Mouse (Mus musculus) midbrain, embryonic 16.5 days (tissue): Measurements from ENCODE around the gene Ppp2r5e. TPM values are rescaled to one million over a fixed set of nuclear protein-coding genes. Genes with fewer than 3 reads are reported as not detected.

Source experiments
- ATAC-seq: fragments of 200-750 bp; cut with Nextera tagmentation; 2 replicates; pipeline ENCODE4 v1.8.0; 2017; ENCODE audit warnings: moderate TSS enrichment
- H3K27ac ChIP-seq: fragments of 300-500 bp; sonication (generic); 2 replicates; pipeline ENCODE4 v1.5.1; 2014; ENCODE audit warnings: mild to moderate bottlenecking, low read length, mixed read lengths
- H3K27me3 ChIP-seq: fragments of 300-500 bp; sonication (generic); 2 replicates; pipeline ENCODE4 v1.6.1; 2014; ENCODE audit warnings: low read depth, low read length, mixed read lengths; ENCODE audit not compliant: control insufficient read depth, insufficient read depth
- H3K36me3 ChIP-seq: fragments of 300-500 bp; sonication (generic); 2 replicates; pipeline ENCODE4 v1.6.1; 2014; ENCODE audit warnings: mild to moderate bottlenecking, low read length, moderate library complexity, mixed read lengths; ENCODE audit not compliant: control insufficient read depth, insufficient read depth
- H3K4me1 ChIP-seq: fragments of 300-500 bp; sonication (generic); 2 replicates; pipeline ENCODE4 v1.6.1; 2014; ENCODE audit warnings: mild to moderate bottlenecking, low read length, mixed read lengths; ENCODE audit not compliant: control insufficient read depth, insufficient read depth
- H3K4me2 ChIP-seq: fragments of 300-500 bp; sonication (generic); 2 replicates; pipeline ENCODE4 v1.6.1; 2014; ENCODE audit warnings: mild to moderate bottlenecking, low read length, mixed read lengths
- H3K4me3 ChIP-seq: fragments of 300-500 bp; sonication (generic); 2 replicates; pipeline ENCODE4 v1.5.1; 2014; ENCODE audit warnings: low read depth, mild to moderate bottlenecking, low read length, moderate library complexity, mixed read lengths
- H3K9ac ChIP-seq: fragments of 300-500 bp; sonication (generic); 2 replicates; pipeline ENCODE4 v1.6.1; 2014; ENCODE audit warnings: low read depth, low read length, mixed read lengths
- H3K9me3 ChIP-seq: fragments of 300-500 bp; sonication (generic); replicated peaks from 2 replicates; pipeline ENCODE4 v1.6.1; 2014; ENCODE audit warnings: mild to moderate bottlenecking, low read length, mixed read lengths; ENCODE audit not compliant: control insufficient read depth, poor library complexity, severe bottlenecking
- WGBS: fragments of 180-500 bp; shearing (Covaris S2); extraction: QIAGEN DNeasy Blood & Tissue Kit; methylation state at CpG from one replicate; pipeline ENCODE4 v1.1.7; 2014; 5-methylcytosine and 5-hydroxymethylcytosine counted together
- polyA plus RNA-seq: library from polyadenylated mRNA; unstranded; fragments of >200 nt; fragmentation: Nextera tagmentation; extraction: Ambion mirVana; gene quantifications from 2 replicates; pipeline ENCODE4 v1.2.1, GENCODE M21; 2015

Ppp2r5e gene
- polyA plus RNA-seq, 1 experiment from 2014 or later = 18.1 TPM

- no peak for ATAC-seq
- Histone ChIP-seq H3K36me3 (no peaks in the 10 kb centered on the region), H3K4me2 (no peak overlapping the region), H3K9me3 (no peaks in the 10 kb centered on the region), H3K4me1 (no peaks in the 10 kb centered on the region), H3K9ac (no peak overlapping the region), H3K27me3 (no peaks in the 10 kb centered on the region), H3K4me3 (no peak overlapping the region), H3K27ac (no peak overlapping the region)
- WGBS = 63% methylated on average over 8 of the region's 8 CpGs
These were observed 20.8 kb upstream of the Ppp2r5e start for GRCm38 (mm10) chr12:75616841-75617240.

GRCm38 (mm10) chr12:75616158-75616791, 20.2 kb upstream of the Ppp2r5e start:
- Histone ChIP-seq H3K27ac (no peak overlapping the region), H3K4me1 (no peaks in the 10 kb centered on the region), H3K4me3 (no peak overlapping the region), H3K27me3 (no peaks in the 10 kb centered on the region), H3K9me3 (no peaks in the 10 kb centered on the region), H3K36me3 (no peaks in the 10 kb centered on the region), H3K9ac (no peak overlapping the region), H3K4me2 (peak overlapping the region; percentile 11)
- ATAC-seq = no peak
- WGBS = 5% methylated on average over 23 of the region's 24 CpGs

GRCm38 (mm10) chr12:75615556-75615955, 19.5 kb upstream of the Ppp2r5e start:
- Histone ChIP-seq H3K27me3 (no peaks in the 10 kb centered on the region), H3K9ac (no peak overlapping the region), H3K9me3 (no peaks in the 10 kb centered on the region), H3K4me3 (no peak overlapping the region), H3K27ac (no peak overlapping the region), H3K4me2 (no peak overlapping the region), H3K4me1 (no peaks in the 10 kb centered on the region), H3K36me3 (no peaks in the 10 kb centered on the region)
- no peak for ATAC-seq
- 54% methylated on average over 3 of the region's 3 CpGs for WGBS

GRCm38 (mm10) chr12:75612711-75613110, 16.7 kb upstream of the Ppp2r5e start:
- H3K9me3 ChIP-seq = no peaks in the 10 kb centered on the region
- no peak for ATAC-seq
- H3K4me3 ChIP-seq = no peak overlapping the region
- no peak overlapping the region for H3K4me2 ChIP-seq
- H3K27ac ChIP-seq = no peak overlapping the region
- H3K36me3 ChIP-seq = no peaks in the 10 kb centered on the region
- no peak overlapping the region for H3K9ac ChIP-seq
- 82% methylated on average over 7 of the region's 7 CpGs for whole genome bisulfite sequencing
- H3K4me1 ChIP-seq = no peaks in the 10 kb centered on the region
- H3K27me3 ChIP-seq = no peaks in the 10 kb centered on the region

GRCm38 (mm10) chr12:75599490-75599889, 3.4 kb upstream of the Ppp2r5e start:
- no peak for ATAC-seq
- no peaks in the 10 kb centered on the region for H3K36me3 ChIP-seq
- no peaks in the 10 kb centered on the region for H3K9me3 ChIP-seq
- no peak overlapping the region for H3K4me3 ChIP-seq
- no peak overlapping the region for H3K9ac ChIP-seq
- H3K27ac ChIP-seq = no peak overlapping the region
- H3K27me3 ChIP-seq = no peaks in the 10 kb centered on the region
- H3K4me2 ChIP-seq = no peak overlapping the region
- 10% methylated on average over 4 of the region's 4 CpGs for WGBS
- H3K4me1 ChIP-seq = peaks cover under 1% of the 10 kb centered on the region

GRCm38 (mm10) chr12:75598988-75599387, 2.9 kb upstream of the Ppp2r5e start:
- no peak for ATAC-seq
- Histone ChIP-seq H3K27me3 (no peaks in the 10 kb centered on the region), H3K4me1 (peaks cover 5% of the 10 kb centered on the region), H3K27ac (no peak overlapping the region), H3K9me3 (no peaks in the 10 kb centered on the region), H3K9ac (no peak overlapping the region), H3K4me2 (no peak overlapping the region), H3K36me3 (no peaks in the 10 kb centered on the region), H3K4me3 (no peak overlapping the region)
- WGBS = 67% methylated on average over 4 of the region's 4 CpGs

GRCm38 (mm10) chr12:75597707-75598106, 1.7 kb upstream of the Ppp2r5e start:
- 89% methylated on average over 4 of the region's 4 CpGs for whole genome bisulfite sequencing
- Histone ChIP-seq H3K27me3 (no peaks in the 10 kb centered on the region), H3K36me3 (no peaks in the 10 kb centered on the region), H3K4me3 (no peak overlapping the region), H3K9me3 (no peaks in the 10 kb centered on the region), H3K27ac (no peak overlapping the region), H3K4me1 (peaks cover 16% of the 10 kb centered on the region), H3K9ac (no peak overlapping the region), H3K4me2 (no peak overlapping the region)
- no peak for ATAC-seq

GRCm38 (mm10) chr12:75595291-75596153, 523 bp downstream of the Ppp2r5e start:
- Histone ChIP-seq H3K36me3 (peaks cover under 1% of the 10 kb centered on the region; the same call in 1 of the 2 replicates), H3K4me2 (peak overlapping the region; percentile 89), H3K9ac (peak overlapping the region; percentile 99), H3K9me3 (no peaks in the 10 kb centered on the region), H3K27ac (peak overlapping the region; percentile 98), H3K27me3 (no peaks in the 10 kb centered on the region), H3K4me3 (peak overlapping the region; percentile 100), H3K4me1 (peaks cover 16% of the 10 kb centered on the region)
- WGBS = under 1% methylated on average over 70 of the region's 97 CpGs
- ATAC-seq = peak; percentile 38

- Histone ChIP-seq H3K4me2 (peak overlapping the region; percentile 89), H3K9me3 (no peaks in the 10 kb centered on the region), H3K36me3 (peaks cover 4% of the 10 kb centered on the region; the same call in 1 of the 2 replicates), H3K4me3 (peak overlapping the region; percentile 100), H3K27ac (no peak overlapping the region), H3K9ac (0 out of 2 replicates have a peak overlapping the region, but pooled peaks have one; percentile 18), H3K27me3 (no peaks in the 10 kb centered on the region), H3K4me1 (peaks cover 16% of the 10 kb centered on the region)
- ATAC-seq = no peak
- WGBS = 41% methylated on average over 5 of the region's 5 CpGs
These were observed 1.6 kb downstream of the Ppp2r5e start for GRCm38 (mm10) chr12:75594404-75594803.
